Mouse (Mus musculus) heart, postnatal 14 days (tissue): ENCODE results near the gene Proca1. TPM values are rescaled to one million over a fixed set of nuclear protein-coding genes. Genes with fewer than 3 reads are reported as not detected.
A peak's percentile ranks its signal among the peaks of the same experiment; 100 is the strongest.

Source experiments
- DNase-seq, 2 experiments: peaks; one replicate each; pipeline ENCODE4 v3.0.0; 2021 to 2022
- intact Hi-C: fragments of 180-260 bp; cut with DNase I; formaldehyde crosslinking; loops from one replicate; pipeline ENCODE4 v1.15.1; 2025
- microRNA-seq, 2 experiments: library from miRNA; unstranded; fragments of <30 nt; microRNA quantifications; one replicate each; pipeline ENCODE4 v1.2.0; 2021 to 2022
- total RNA-seq, 2 experiments: library from RNA; stranded (reverse); gene quantifications; 2 replicates each; pipeline ENCODE4 v1.2.3; 2021

Proca1 gene
- total RNA-seq, 2 experiments from 2014 or later: 0.76 to 2.6 TPM

DNA sequence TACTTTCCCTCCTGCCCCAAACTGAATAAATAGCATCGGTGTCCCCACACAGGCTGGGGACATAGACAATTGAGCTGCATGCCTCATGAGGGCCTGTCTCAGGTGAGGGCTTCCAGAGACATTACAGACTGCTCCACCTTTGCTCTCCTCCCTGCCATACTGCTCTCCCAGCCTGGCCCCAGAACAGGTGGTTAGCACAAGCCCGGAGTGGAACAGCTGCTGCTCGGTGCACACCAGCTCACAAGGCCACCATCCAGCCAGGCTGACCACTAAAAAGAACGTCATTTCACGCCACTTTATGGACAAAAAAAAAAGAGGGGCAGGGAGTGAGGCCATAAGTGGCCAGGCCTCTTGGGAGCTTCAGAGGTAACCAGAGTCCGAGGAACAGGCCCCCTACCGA lies 14.0 kb downstream of the Proca1 start:
- intact Hi-C loops: no loop called here
- no peak for DNase-seq

DNA sequence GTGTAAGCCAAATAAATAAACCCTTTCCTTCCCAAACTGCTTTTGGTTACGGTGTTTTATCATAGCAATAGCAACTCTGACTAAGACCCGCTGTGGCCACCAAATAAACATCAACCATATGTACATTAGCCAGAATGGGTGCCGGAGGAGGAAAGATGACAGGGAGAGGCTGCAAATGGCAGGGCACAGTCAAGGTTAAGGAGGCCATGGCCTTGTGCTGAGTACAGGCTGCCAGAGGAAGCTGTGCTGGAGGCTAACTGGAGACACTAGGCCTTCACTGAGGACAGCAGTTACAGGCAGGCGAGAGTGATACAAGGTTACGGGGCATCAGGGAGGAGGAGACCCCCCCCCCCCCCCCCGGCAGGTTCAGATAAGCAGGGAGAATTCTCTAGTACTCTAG lies 16.7 kb downstream of the Proca1 start:
- DNase-seq: no peak
- intact Hi-C loops: no loop called here

DNA sequence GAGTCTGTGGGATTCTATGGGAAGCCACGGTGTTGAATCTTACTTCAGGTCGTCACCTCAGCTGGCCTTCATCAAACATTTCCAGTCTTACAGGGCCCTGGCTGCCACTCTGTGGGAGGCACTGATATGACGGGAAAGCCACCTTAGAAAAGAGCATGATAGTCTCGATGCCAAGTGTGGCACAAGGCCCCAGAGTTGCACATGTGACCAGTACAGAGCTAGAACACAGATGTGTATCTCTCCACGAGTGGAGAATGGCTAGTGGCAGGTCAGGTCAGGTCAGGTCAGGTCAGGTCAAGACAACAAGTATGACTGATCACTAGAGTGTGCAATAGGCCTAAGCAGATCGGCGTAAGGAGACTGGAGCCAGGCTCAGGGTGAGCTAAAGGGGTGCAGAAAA lies 17.4 kb downstream of the Proca1 start:
- intact Hi-C loops: no loop called here
- no peak for DNase-seq

DNA sequence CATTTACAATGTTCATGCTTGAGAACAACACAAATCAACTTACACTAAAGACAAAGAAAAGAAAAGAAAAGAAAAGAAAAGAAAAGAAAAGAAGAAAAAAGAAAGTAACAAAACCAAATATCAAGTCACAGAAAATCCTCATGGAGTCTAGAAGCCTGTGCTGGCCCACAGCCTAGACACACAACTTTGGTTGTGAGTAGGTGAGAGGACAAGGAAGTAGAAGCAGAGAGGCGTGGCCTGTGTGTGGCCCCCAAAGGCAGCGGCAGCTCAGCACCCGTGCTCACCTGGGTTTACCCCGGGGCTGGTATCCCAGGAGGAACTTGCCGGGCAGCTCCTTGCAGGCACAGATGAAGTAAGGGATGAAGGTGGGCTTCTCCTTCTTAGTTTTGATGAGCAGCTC lies 18.3 kb downstream of the Proca1 start:
- intact Hi-C loops: no loop called here
- DNase-seq: no peak

DNA sequence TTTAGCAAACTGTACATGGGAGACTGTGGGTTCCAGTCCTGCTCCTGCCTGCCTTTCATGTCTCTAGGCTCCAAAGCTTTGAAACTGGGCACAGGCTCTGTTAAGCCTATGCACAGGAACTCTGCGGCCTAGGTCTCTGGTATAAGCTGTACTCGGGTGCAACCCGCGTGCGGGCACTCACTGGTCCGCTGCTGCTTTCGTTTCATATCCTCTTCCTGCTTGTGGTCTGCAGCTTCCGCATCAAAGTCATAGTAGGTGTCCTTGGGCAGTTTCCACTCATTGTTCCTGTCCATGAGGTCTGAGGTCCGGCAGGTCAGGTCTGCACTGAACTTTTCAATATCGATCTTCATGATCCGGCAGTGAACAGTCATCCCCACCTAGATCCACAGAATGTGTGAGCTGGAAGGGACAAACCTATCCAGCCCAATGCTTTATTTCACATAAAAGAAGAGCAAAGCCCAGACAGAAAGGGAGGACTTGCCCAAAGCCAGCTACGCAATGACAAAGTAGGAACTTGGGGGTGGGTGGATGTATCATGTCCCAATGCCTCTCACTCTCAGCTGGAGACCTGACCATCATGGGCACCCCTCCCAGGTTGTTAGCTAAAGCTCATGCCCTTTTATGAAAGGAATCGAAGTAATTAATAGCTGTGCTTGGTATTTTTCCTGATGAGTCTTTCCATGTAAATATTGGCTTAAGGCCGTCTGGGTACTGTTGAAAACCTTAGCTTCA lies 20.1 kb downstream of the Proca1 start:
- intact Hi-C loops: no loop called here
- peak in 1 of 2 experiments; percentile 14 for DNase-seq

DNA sequence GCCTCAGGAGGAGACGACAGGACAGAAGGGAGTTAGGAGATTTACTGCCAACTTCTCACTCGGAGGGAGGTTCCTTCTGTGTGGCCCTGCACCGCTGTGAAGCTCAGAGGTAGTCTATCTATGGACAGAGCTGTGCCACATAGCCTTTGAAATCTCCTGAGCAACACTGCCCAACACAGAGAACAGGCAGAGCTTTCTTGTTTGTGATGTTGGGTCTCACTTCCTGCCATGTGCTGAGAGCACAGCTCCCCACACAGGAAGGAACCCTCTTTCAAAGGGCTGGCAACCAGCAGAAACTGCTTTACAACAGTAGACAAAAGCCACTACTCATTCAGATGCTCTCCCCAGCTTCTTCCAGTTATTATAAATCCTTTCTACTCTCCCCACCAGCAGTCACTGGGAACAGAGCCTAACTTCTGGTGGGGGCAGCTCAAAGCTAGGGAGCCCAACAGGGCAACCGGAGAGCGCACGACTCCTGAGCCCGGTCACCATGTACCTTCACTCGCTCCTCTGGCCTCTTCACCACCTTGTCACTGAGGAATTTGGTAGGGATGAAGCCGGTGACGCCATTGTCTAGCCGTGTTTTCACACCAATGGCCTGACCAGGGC lies 22.6 kb downstream of the Proca1 start:
- no peak for DNase-seq
- intact Hi-C loops: no loop called here

DNA sequence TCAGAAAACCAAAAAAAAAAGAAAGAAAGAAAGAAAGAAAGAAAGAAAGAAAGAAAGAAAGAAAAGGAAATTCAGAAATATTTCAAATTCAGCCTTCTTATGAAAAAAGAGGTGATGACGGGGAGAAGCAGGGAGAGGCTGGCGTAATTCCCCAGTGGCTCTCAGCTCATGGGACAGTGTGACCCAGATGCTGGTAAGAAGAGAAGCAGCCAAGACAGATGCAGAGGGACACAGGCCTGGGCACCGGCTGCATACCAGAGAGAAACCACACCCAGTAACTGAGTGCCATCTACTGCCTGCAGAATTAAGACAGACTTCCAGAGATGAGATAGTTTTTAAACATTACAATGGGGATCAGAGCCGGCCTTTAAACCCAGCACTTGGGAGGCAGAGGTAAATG lies 30.4 kb downstream of the Proca1 start:
- no peak for DNase-seq
- intact Hi-C loops: no loop called here

DNA sequence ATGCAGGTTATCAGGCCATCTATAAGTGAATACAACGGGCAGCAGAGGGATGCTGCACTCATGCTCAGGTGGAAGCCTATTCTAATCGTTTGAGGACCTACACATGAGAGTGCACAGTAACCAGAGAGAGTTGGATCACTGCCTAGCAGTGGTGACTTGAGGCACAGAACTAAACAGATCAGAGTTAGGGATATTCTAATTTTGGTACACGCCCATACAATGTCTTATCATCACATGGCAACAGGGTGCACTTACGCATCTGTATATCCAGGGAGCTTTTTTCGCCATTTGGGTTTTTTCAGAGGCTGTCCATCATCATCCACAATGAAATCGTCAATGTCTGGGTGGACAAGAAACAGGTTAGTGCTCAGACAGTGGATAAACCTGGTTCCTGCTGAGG lies 38.3 kb downstream of the Proca1 start:
- intact Hi-C loops: loop anchor here (5.0 kb wide), 1 partner anchor 41 kb away; no protein-coding TSS in a partner anchor
- no peak for DNase-seq

DNA sequence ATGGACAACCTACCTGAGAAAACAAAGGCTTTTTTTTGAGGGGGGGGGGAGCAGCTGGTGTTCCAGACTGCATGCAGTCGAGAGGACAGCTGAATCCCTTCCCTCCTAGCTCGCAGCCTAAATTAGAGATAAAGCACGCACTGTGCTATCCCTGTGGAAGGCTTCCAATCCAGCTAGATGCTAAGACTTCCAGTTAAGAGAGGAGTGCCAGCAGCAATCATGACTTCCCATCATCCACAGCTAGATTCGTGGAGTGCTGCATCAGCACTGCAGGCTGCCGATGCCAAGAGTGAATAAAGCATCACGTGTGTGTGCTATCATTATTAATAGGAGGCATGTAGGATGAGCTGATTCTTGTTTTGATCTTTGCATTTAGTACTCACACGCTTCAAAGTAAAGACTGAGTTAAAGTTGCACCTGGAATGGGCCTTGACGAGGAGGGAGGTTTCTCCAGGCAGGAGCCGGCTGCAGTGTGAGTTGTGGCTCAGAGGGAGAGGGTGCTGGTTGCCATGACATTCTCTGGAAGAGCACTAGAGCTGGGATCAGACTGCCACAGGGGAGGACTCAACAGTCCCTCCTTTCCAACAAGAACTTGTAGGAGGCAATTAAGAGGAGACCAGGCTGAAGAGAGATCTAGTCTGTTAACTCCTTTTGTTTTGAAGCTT lies 47.1 kb downstream of the Proca1 start:
- intact Hi-C loops: no loop called here
- no peak for DNase-seq

DNA sequence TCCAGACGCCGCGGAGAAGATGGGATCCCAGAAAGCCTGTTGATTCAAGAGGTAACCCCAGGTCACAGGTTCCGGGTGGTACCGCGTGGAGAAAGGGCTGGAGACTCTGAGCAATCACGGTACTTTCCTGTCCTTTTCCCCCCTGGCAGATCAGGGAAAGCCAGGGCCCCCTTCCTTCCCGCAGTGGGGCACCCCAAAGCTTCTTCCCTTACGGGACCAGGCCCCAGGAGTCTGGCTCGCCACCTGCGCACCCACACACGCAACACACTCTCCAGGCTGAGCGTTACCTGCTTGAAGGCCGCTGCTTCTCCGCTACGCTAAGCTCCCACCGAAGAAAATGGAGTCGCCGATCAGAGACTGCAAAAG lies 52.1 kb downstream of the Proca1 start:
- no peak for DNase-seq
- intact Hi-C loops: no loop called here

DNA sequence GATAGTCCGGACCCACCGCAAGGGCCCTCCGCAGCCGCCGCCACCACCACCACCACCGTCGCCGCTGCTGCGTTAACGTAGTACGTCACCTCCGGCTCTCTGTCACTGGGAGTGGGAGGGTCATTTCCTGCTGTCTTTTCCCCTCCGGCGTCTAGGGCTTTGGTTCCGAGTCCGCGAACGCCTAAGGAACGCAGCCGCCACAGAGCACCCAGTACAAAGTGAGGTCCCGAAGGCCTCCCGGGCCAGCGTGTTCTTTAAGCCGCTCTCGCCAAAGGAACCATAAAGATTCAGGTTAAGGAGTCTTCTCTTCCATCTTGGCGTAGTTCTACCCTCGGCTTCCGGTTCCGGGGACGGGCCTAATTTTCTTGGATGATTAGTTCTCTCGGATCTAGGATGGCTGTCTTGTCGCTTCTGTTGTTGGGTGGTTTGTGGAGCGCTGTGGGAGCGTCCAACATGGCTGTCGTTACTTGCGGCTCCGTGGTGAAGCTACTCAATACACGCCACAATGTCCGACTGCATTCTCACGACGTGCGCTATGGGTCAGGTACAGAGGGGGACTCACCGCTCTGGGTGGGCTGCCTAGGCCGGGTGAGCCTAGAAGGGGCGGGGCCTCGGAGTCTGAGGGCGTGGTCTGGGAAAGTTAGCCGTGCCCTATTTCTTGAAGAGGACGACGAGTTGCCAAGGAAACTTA lies 52.6 kb downstream of the Proca1 start, which contains the start of the genes Sdf2 and Supt6:
Gene Sdf2 (plus strand): TSS at position 120 of the 691 bp plus-strand sequence.
Gene Supt6 (minus strand): TSS at position 361 of the 691 bp plus-strand sequence.
- peak; percentile 85 to 90 for DNase-seq
- intact Hi-C loops: no loop called here

DNA sequence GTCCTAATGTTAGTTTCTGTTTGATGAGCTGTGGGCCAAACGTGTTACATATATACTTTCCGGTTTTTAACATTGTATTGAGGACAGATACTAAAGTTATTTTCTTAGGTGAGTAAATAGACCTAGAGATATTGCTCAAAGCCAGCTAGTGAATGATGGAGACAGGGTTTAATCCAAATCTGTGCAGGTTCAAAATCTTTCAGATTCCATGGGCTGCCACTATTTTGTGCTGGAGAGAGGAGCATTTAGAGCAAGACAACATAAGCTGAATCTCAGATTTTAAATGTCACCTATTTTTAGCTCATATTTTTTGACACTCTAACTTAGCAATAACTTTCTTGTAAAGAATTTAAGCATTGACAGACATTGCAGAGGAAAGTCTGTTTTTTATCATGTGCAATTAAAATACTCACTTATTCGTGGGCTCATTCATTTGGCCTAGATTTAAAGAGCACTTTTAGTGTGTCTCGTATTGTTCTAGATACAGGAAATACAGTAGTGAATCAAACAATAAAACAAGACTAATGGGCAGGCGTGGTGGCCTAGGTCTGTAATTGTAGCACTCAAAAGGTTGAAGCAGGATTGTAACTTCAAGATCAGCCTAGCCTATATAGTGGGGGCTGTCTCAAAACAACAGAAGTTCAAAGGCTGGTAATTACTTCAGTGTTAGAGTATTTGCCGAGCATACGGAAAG lies 53.3 kb downstream of the Proca1 start:
- no peak for DNase-seq
- intact Hi-C loops: no loop called here

DNA sequence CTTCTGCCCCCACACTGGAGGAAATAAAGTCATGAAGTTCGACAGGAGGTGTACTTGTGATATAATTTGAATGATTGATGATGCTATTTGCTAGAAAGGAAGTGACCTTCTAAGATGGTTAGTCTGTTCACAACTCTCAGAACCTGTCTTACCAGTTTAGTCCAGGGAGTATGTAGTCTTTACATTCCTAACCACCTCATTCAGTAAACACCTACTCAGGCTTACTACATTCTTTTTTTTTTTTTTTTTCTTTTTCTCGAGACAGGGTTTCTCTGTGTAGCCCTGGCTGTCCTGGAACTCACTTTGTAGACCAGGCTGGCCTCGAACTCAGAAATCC lies 53.8 kb downstream of the Proca1 start:
- no peak for DNase-seq
- intact Hi-C loops: no loop called here

DNA sequence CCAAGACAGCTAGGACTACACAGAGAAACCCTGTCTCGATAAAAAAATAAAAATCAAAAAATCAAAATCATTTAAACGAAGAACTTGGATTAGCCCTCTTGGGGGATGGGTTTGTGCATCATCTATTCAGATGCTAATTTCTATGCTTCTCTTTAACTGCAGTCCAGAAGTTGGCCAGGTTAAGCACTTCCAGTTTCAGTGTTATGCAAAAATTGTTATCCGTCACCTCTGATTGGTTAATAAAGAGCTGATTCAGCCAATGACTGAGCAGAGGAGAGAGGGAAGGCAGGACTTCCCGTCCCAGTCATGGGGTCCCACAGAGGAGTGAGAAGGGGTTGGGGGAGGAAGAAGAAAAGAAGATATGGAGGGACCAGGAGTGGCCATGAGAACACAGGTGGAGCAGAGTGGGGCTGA lies 54.5 kb downstream of the Proca1 start:
- intact Hi-C loops: no loop called here
- DNase-seq: no peak

Small RNA genes lying within 50 kb of the gene (microRNA-seq; reads per million reads assigned to microRNA genes)
- gene Mir7653: 1.1 to 1.9 reads per million in 2 experiments

Other genes with a start within 250 kb of the Proca1 start
- 10 to 100 TPM; 28.6 to 34.9 TPM for gene Phf12, start 210.6 kb upstream of the Proca1 start, total RNA-seq
- gene Dhrs13, start 161.1 kb upstream of the Proca1 start, total RNA-seq: 1 to 10 TPM; 3.8 to 3.9 TPM
- gene Flot2, start 155.5 kb upstream of the Proca1 start, total RNA-seq: 10 to 100 TPM; 66.2 to 69.1 TPM
- 10 to 100 TPM; 22.2 to 25.6 TPM for gene Eral1, start 113.0 kb upstream of the Proca1 start, total RNA-seq
- gene Fam222b, start 98.7 kb upstream of the Proca1 start, total RNA-seq: 10 to 100 TPM; 14.4 to 14.6 TPM
- gene Traf4, start 27.8 kb upstream of the Proca1 start, total RNA-seq: 10 to 100 TPM; 10.3 to 11.2 TPM
- 1 to 10 TPM; 4.8 to 6.2 TPM for gene Nek8, start 16.7 kb upstream of the Proca1 start, total RNA-seq
- 1 to 10 TPM; 6.5 to 7.6 TPM for gene Tlcd1, start 16.7 kb upstream of the Proca1 start, total RNA-seq
- 100 to 1,000 TPM; 776 to 812 TPM for gene Rpl23a, start 9.8 kb upstream of the Proca1 start, total RNA-seq
- 10 to 100 TPM; 14.2 to 17.8 TPM for gene Rab34, start 5.0 kb upstream of the Proca1 start, total RNA-seq
- 10 to 100 TPM; 49.8 to 51.3 TPM for gene Sdf2, start 52.4 kb downstream of the Proca1 start, total RNA-seq
- 10 to 100 TPM; 29.6 to 31.7 TPM for gene Supt6, start 52.6 kb downstream of the Proca1 start, total RNA-seq
- 100 to 1,000 TPM; 184 to 186 TPM for gene 2610507B11Rik, start 68.4 kb downstream of the Proca1 start, total RNA-seq
- gene BC030499, start 97.4 kb downstream of the Proca1 start, total RNA-seq: 1 to 10 TPM in 1 of 2 experiments, under 1 TPM in 1; 0.90 to 1.9 TPM
- 1 to 10 TPM; 2.2 to 4.2 TPM for gene Spag5, start 108.1 kb downstream of the Proca1 start, total RNA-seq
- gene Aldoc, start 129.6 kb downstream of the Proca1 start, total RNA-seq: 1 to 10 TPM in 1 of 2 experiments, under 1 TPM in 1; 0.54 to 1.0 TPM
- 10 to 100 TPM; 23.5 to 23.9 TPM for gene Pigs, start 135.0 kb downstream of the Proca1 start, total RNA-seq
- gene Unc119, start 150.1 kb downstream of the Proca1 start, total RNA-seq: 1 to 10 TPM; 5.9 to 6.3 TPM
- under 1 TPM in 1 of 2 experiments, not detected in 1; 0.24 TPM for gene Foxn1, start 193.2 kb downstream of the Proca1 start, total RNA-seq
- not detected for gene Slc13a2, start 228.8 kb downstream of the Proca1 start, total RNA-seq